Mouse (Mus musculus): Measurements from ENCODE around the gene Prdx3. TPM values are rescaled to one million over a fixed set of nuclear protein-coding genes. Genes with fewer than 3 reads are reported as not detected.
A peak's percentile ranks its signal among the peaks of the same experiment; 100 is the strongest.
"Not testable (repeated sequence)": the region's sequence is repeated elsewhere in the genome, so short reads cannot be mapped to it uniquely, and the experiment has no call there.

The Prdx3 gene
- total RNA-seq, 4 experiments from 2014 or later, result 388 to 412 (median 399) TPM

DNA sequence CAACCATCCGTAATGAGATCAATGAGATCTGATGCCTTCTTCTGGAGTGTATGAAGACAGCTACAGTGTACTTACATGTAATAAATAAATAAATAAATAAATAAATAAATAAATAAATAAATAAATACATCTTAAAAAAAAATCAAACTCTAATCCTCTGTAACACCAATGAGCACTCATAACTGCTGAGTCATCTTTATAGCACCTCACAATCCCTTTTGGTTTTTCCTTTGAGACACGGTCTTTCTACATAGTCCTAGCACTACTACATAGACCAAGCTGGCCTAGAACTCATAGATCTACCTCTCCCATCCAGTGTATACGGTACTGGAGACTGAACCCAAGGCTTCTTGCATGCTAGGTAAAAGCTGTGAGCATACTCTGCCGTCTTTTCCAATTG, 8.2 kb downstream of the Prdx3 start:
- DNase-seq (ENCODE audit: low spot score), result not testable (repeated sequence)

DNA sequence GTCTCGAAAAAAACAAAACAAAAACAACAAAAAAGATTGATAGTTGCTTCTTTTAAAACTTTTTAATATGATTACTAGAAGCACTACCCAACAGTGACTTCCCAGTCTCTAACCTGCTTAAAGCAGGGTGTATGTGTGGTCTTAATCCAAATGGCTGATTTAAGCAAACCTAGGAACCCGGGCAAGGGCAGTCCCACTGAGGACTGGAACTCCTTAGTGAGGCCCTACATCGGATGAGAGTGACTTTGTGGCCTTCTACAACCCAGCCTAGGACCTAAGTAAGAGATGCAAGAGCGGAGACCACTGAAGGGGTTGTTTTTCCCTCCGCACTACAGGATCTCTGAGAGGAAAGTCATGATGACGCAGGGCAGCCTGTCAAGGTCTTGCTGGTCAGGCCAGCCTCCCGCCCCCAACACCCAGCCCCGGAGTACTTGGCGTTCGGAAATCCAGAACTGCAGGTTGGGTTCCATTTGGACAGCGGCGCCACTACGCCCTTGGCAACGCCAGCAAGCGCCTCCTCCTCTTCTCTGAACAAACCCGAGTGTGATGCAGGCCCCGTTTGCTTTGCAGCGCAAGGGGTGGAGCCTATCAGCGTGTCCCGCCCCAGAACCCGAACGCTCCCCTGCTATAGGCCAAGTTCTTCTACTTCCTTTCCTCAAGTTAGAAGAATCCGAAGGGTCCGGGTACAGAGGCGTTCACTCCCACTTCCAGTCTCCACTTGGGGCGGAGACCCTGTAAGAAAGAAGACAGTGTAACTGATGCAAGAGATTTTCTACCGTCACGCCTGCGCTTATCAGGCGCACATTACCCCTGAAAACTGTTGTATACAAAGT, 13.3 kb downstream of the Prdx3 start, which contains the start of gene Sfxn4:
TSS of gene Sfxn4 (minus strand) at position 612 of the 833 bp plus-strand sequence.
- DNase-seq (ENCODE audit: low spot score), result peak; percentile 95

DNA sequence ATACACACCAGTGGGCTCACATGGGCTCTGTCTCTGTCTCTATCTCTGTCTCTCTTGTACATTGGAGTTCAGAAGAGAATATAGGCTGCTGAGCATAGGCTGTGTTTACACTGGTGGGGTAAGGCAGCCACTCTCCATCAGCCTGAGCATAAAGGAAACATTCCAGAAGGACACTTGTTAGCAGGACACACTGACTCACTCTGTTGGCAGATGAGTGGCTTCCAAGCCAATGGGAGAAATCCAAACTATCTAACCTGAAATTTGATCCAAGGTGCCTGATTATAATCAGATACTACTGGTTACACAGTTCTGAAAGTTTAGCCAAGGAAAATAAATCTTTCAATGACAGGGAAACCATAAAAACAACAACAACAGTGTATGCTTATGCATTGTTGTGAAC, 28.6 kb downstream of the Prdx3 start:
- no peak for DNase-seq (ENCODE audit: low spot score)

DNA sequence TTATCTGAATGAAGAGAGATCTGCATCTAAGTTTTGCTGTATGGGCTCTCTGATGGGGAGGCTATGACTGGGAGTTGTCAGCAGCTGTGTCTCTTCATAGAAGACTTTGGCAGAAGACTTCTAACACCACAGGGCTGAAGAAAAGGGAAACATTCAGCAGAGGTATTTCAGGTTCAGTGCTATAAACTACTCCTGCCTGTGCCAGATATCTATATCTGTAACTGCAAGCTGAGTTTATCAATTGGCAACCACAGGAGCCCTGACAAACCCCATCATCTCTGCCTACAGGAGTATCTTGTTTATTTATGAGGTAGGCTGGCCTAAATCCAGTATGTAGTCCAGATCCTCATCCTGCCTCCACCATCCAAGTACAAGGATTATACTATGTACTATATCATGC, 31.0 kb downstream of the Prdx3 start:
- DNase-seq (ENCODE audit: low spot score), result no peak

DNA sequence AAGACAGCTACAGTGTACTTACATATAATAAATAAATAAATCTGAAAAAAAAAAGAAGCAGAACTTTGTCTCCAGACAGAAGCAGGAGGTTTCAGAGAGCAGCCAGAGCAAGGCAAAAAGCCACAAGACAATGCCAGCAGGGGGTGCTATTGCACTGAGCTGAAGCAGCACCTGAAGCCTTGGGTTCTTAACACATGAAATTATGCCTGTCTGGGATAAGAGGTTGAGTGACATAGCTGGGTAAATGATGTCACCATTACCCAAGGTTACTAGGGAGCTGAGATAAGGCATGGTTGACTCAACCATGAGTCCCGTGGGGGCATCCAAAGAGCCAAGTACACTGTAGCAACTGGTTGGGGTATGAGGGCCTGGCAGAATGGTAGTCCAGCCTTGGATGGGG, 36.6 kb downstream of the Prdx3 start:
- DNase-seq (ENCODE audit: low spot score), result peak; percentile 52

DNA sequence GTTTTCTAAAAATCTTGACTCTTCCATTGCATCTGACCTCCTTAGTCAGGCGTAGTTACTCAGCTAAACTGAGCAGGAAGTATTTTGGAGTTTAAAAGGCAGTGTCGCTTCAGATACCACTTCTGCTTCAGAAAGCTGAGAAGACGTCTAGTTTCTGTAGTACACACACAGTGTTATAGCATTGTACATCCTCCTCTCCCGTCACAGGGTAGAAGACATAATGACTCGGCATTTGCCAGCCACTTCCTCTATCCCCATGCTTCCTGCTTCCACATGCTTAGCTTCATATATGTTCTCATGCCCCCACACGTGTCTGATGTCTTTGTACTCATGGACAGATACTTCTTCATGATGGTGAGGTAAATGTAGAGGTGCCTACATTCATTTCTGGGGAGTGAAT, 55.7 kb downstream of the Prdx3 start:
- no peak for DNase-seq (ENCODE audit: low spot score)

Other genes starting within 250 kb of the Prdx3 start
- under 1 TPM; 0.06 to 0.22 (median 0.12) TPM for gene Nanos1, start 118.6 kb downstream of the Prdx3 start, total RNA-seq (2022)
- 100 to 1,000 TPM; 102 to 115 (median 107) TPM for gene Eif3a, start 83.9 kb downstream of the Prdx3 start, total RNA-seq (2022)
- gene Fam45a, start 63.0 kb downstream of the Prdx3 start, total RNA-seq (2022), result 10 to 100 TPM; 13.1 to 19.7 (median 16.1) TPM
- gene Sfxn4, start 13.1 kb downstream of the Prdx3 start, total RNA-seq (2022), result 10 to 100 TPM in 1 of 4 experiments, 1 to 10 TPM in 3; 6.9 to 10.8 (median 8.9) TPM
- 10 to 100 TPM; 21.4 to 45.5 (median 35.8) TPM for gene Grk5, start 15.2 kb upstream of the Prdx3 start, total RNA-seq (2022)

Measured in heart, adult 8-10 months (tissue).